Mouse (Mus musculus) midbrain, embryonic 12.5 days (tissue): ENCODE results near the gene Dbx1. TPM values are rescaled to one million over a fixed set of nuclear protein-coding genes. Genes with fewer than 3 reads are reported as not detected.

Experiments
- ATAC-seq: fragments of 200-750 bp; cut with Nextera tagmentation; 2 replicates; pipeline ENCODE4 v1.8.0; 2017; ENCODE audit warnings: low read depth, moderate TSS enrichment, moderate library complexity; ENCODE audit not compliant: low FRiP score
- H3K27ac ChIP-seq: fragments of 300-500 bp; sonication (generic); replicated peaks from 2 replicates; pipeline ENCODE4 v1.5.1; 2016; ENCODE audit warnings: mild to moderate bottlenecking
- H3K27me3 ChIP-seq: fragments of 300-500 bp; sonication (generic); 2 replicates; pipeline ENCODE4 v1.6.1; 2016; ENCODE audit warnings: mild to moderate bottlenecking
- H3K36me3 ChIP-seq: fragments of 300-500 bp; sonication (generic); 2 replicates; pipeline ENCODE4 v1.6.1; 2016
- H3K4me1 ChIP-seq: fragments of 300-500 bp; sonication (generic); 2 replicates; pipeline ENCODE4 v1.6.1; 2016
- H3K4me2 ChIP-seq: fragments of 300-500 bp; sonication (generic); replicated peaks from 2 replicates; pipeline ENCODE4 v1.6.1; 2016; ENCODE audit warnings: mild to moderate bottlenecking, moderate library complexity
- H3K4me3 ChIP-seq: fragments of 300-500 bp; sonication (generic); 2 replicates; pipeline ENCODE4 v1.5.1; 2016; ENCODE audit warnings: mild to moderate bottlenecking
- H3K9ac ChIP-seq: fragments of 300-500 bp; sonication (generic); replicated peaks from 2 replicates; pipeline ENCODE4 v1.6.1; 2016; ENCODE audit warnings: mild to moderate bottlenecking, moderate library complexity
- H3K9me3 ChIP-seq: fragments of 300-500 bp; sonication (generic); 2 replicates; pipeline ENCODE4 v1.6.1; 2016; ENCODE audit warnings: mild to moderate bottlenecking
- WGBS: fragments of 180-500 bp; shearing (Covaris S2); methylation state at CpG from one replicate; pipeline ENCODE4 v1.1.7; 2016; 5-methylcytosine and 5-hydroxymethylcytosine counted together
- polyA plus RNA-seq: library from polyadenylated mRNA; unstranded; fragments of >200 nt; fragmentation: Nextera tagmentation; extraction: Ambion mirVana; gene quantifications from 2 replicates; pipeline ENCODE4 v1.2.1, GENCODE M21; 2016

Dbx1 gene
- polyA plus RNA-seq, 1 experiment from 2014 or later = 184 TPM

DNA sequence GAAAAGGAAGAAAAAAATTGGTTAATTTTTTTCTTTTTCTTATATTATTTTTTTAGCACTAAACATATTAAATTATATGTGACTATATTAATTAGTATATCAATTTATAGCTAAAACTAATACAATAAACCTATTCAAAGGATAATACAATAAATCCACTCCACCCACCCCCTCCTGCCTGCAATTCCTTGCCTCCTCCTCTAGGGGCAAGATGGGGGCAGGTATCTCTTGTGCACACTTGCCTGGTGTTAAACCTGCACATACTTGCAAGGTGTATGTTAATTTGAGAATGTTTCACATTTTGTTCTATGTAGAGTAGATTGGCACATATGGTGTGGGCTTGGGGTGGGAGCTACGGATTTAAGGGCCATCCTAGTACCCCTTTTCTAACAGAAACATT is 16.5 kb downstream of the Dbx1 start:
- Histone ChIP-seq H3K27me3 (peaks cover 88% of the 10 kb centered on the region), H3K4me2 (no peak overlapping the region), H3K9ac (no peak overlapping the region), H3K27ac (no peak overlapping the region), H3K4me1 (no peaks in the 10 kb centered on the region), H3K36me3 (no peaks in the 10 kb centered on the region), H3K4me3 (no peak overlapping the region), H3K9me3 (no peaks in the 10 kb centered on the region)
- no peak for ATAC-seq
- 95% methylated on average over 1 of the region's 1 CpGs for WGBS

DNA sequence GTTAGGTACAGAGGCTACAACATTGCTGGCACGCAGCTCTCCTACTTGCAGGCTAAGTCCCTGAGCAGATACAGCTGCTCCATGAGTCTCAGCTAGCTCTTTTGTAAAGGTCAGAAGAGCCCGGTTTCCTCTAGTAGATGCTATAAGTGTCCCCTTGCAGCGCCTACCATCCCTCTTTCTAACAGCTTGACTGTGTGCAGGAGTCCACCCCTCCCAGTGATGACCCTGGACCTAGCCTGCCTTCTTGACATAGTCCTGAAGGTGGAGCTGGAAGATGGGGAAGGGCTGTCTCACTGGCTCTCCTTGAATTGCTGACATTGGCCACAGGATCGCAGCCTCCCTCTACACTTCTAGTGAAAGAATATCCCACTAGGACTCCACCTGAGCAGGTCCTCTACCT is 19.6 kb downstream of the Dbx1 start:
- no peak overlapping the region for H3K4me3 ChIP-seq
- H3K9me3 ChIP-seq = no peaks in the 10 kb centered on the region
- H3K27ac ChIP-seq = no peak overlapping the region
- 0 out of 2 replicates have a peak, but pooled peaks have one; percentile 44 for ATAC-seq
- peaks cover 81% of the 10 kb centered on the region for H3K27me3 ChIP-seq
- no peaks in the 10 kb centered on the region for H3K4me1 ChIP-seq
- WGBS = 79% methylated on average over 4 of the region's 4 CpGs
- no peaks in the 10 kb centered on the region for H3K36me3 ChIP-seq
- no peak overlapping the region for H3K4me2 ChIP-seq
- no peak overlapping the region for H3K9ac ChIP-seq

DNA sequence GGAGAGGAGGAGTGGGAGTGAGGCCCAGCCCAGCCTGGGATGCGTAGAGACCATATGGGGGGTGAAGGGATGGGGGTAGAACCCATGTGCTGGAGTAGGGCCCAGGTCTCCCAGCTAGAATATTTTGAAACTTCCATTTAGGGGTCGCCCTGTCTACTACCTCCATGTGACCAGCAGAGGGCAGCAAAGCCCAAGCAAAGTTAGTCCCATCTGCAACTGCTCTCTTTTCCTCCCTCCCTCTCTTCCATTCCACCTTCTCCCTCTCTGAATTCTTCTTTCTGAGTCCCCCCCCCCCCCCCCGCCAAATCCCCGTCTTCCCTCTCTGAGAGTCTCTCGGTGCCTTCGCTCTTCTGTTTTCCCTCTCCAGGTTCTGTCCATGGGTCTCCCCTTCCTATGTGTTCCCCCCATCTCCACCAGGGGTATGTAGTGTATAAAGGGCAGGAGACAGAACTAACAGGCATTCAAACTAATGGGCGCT is 20.4 kb downstream of the Dbx1 start:
- Histone ChIP-seq H3K9me3 (no peaks in the 10 kb centered on the region), H3K9ac (no peak overlapping the region), H3K27me3 (peaks cover 75% of the 10 kb centered on the region), H3K36me3 (no peaks in the 10 kb centered on the region), H3K4me1 (no peaks in the 10 kb centered on the region), H3K27ac (no peak overlapping the region), H3K4me2 (peak overlapping the region; percentile 38), H3K4me3 (no peak overlapping the region)
- WGBS = 7% methylated on average over 6 of the region's 7 CpGs
- ATAC-seq = peak; percentile 79

DNA sequence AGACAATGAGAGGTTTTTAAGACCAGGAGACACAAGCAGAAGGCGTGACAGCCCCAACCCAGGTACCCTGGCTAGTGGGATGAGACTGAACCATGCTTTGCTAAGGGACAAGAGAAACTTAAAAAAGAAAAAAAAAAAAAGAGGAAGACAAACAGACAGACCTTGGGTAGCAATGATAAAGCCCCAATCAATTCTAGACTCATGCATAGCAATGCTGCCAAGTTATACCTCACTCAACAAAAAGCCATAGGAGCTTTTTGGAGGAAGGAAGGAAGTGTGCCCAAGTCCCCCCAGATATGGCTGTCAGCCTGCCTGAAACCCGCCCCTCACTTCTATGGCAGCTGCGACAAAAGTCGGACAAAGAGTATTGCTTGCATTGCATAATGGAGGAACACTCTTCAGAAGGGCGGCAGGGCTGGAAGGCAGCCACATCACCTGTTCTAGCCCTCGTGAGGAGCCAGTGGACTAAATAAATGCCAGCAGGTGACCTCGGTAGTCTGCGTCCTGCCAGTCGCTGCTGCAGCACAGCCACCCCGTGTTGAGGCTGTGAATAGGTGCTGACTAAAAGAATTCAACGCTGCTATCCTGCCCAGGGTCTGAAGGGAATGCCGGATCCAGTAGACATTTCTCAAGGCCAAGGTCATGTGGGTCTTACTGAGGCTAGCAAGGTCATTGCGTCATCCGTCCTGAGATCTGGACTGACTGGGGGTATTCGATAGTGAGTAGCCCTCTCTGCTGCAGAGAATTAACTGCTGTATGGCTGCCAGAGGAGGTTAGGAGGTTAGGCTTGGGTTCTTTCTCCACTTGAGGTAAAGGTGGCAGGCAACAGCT is 31.5 kb downstream of the Dbx1 start:
- no peak for ATAC-seq
- H3K27me3 ChIP-seq = no peaks in the 10 kb centered on the region; the same call in 1 of the 2 replicates
- WGBS = 93% methylated on average over 15 of the region's 15 CpGs
- H3K4me2 ChIP-seq = no peak overlapping the region
- H3K27ac ChIP-seq = no peak overlapping the region
- no peak overlapping the region for H3K9ac ChIP-seq
- no peaks in the 10 kb centered on the region for H3K4me1 ChIP-seq
- no peaks in the 10 kb centered on the region for H3K9me3 ChIP-seq
- H3K4me3 ChIP-seq = no peak overlapping the region
- peaks cover 22% of the 10 kb centered on the region for H3K36me3 ChIP-seq

DNA sequence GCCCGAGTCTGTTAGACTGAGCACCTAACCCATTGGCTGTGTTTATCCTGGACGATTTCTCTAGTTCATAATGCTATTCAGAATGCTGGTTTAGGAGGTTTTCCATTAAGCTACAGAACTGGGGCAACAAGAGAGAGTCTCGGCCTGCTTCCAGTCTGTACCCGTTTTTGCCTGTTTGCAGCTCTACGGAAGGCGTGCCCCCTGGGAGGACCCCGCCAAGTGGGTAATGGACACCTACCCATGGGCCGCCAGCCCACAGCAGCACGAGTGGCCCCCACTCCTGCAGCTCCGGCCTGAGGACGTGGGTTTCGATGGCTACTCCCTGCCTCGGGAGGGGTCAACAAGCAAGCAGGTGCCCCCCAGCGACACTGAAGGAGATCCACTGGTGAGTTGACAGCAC is 32.4 kb downstream of the Dbx1 start:
- H3K9ac ChIP-seq = no peak overlapping the region
- WGBS = 93% methylated on average over 14 of the region's 14 CpGs
- no peaks in the 10 kb centered on the region; the same call in 1 of the 2 replicates for H3K27me3 ChIP-seq
- H3K9me3 ChIP-seq = no peaks in the 10 kb centered on the region
- no peak overlapping the region for H3K27ac ChIP-seq
- no peak overlapping the region for H3K4me3 ChIP-seq
- ATAC-seq = no peak
- no peak overlapping the region for H3K4me2 ChIP-seq
- peaks cover 31% of the 10 kb centered on the region for H3K36me3 ChIP-seq
- H3K4me1 ChIP-seq = no peaks in the 10 kb centered on the region

DNA sequence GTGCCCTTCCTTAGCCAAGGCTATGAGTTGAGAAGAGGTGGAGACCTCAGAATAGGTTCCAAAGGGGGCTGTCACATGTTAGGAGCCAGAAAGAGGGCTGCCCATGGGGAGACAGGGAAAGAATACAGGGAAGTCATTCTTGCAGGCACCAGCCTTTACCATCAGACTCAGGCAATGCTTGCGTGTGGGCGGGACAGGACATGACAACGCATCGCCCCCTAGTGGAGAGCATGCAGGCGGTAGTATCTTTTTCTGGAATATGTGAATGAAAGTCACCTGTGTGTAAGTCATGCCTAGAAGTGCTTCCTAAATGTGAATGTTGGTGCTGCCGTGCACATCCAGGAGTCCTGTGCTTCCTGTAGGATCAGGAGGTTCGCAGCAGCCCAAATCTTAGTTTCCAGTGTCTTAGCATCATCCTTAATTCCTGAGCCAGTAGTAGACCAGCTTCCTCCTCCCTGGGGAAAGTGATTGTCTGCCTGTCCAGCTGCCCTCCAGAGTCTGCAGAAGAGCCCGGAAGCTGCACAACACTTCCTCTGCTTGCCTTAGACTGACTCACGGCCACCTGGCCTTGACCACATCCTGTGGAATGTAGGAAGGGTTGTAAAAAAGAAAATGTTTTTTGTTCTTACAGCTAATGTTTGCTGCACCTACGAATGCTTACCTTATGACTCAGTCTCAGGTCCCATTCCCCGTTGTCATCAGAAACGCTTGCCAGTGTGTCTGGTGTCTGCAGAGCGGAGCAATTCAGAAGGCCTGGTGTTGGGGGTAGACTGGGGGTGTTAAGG is 35.3 kb downstream of the Dbx1 start:
- H3K9me3 ChIP-seq = no peaks in the 10 kb centered on the region
- H3K36me3 ChIP-seq = peaks cover 45% of the 10 kb centered on the region
- no peaks in the 10 kb centered on the region for H3K4me1 ChIP-seq
- H3K4me3 ChIP-seq = no peak overlapping the region
- H3K27me3 ChIP-seq = no peaks in the 10 kb centered on the region; the same call in 1 of the 2 replicates
- WGBS = 61% methylated on average over 13 of the region's 13 CpGs
- no peak for ATAC-seq
- H3K4me2 ChIP-seq = no peak overlapping the region
- no peak overlapping the region for H3K9ac ChIP-seq
- H3K27ac ChIP-seq = no peak overlapping the region

DNA sequence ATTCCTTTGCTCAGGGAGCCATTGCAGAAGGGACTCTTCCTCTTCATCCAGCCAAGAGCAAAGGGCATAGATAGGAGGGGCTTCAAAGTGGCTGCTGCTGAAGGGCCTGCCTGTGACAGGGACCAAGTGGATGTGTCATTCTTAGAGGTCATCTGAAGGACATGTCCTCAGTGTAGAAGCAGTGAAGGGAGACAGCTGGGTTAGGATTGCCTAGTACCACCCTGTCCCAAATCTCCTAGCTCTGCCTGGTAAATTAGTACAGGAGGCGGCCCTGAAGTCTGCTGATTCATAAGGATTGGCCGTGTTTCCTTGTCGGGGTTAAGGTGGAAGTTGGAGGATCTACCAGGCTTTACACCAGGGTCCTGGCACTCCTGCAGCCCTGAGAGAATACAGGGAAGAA is 36.7 kb downstream of the Dbx1 start:
- 87% methylated on average over 3 of the region's 3 CpGs for WGBS
- Histone ChIP-seq H3K9me3 (no peaks in the 10 kb centered on the region), H3K36me3 (peaks cover 46% of the 10 kb centered on the region), H3K4me1 (no peaks in the 10 kb centered on the region), H3K4me2 (no peak overlapping the region), H3K9ac (no peak overlapping the region), H3K27me3 (no peaks in the 10 kb centered on the region), H3K27ac (no peak overlapping the region), H3K4me3 (no peak overlapping the region)
- ATAC-seq = no peak

DNA sequence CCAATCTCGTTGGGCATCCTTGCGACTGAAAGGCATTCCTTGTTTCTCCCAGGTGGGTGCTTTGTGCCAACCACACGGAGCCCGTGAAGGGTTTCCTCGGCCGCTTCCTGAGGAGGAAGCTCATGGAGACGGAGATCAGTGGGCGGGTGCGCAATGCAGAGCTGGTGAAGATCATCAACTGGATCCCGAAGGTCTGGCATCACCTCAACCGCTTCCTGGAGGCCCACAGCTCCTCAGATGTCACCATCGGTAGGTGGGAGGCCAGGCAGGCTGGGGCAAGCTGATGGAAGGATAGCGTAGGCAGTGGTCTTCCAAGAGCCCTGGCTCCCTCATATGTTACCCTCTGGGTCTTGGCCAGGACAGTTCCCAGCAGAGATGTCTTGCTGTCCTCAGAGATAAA is 38.4 kb downstream of the Dbx1 start:
- Histone ChIP-seq H3K4me3 (no peak overlapping the region), H3K4me2 (no peak overlapping the region), H3K9ac (no peak overlapping the region), H3K36me3 (peaks cover 54% of the 10 kb centered on the region), H3K27ac (no peak overlapping the region), H3K9me3 (no peaks in the 10 kb centered on the region), H3K27me3 (no peaks in the 10 kb centered on the region), H3K4me1 (no peaks in the 10 kb centered on the region)
- 95% methylated on average over 13 of the region's 13 CpGs for WGBS
- no peak for ATAC-seq

DNA sequence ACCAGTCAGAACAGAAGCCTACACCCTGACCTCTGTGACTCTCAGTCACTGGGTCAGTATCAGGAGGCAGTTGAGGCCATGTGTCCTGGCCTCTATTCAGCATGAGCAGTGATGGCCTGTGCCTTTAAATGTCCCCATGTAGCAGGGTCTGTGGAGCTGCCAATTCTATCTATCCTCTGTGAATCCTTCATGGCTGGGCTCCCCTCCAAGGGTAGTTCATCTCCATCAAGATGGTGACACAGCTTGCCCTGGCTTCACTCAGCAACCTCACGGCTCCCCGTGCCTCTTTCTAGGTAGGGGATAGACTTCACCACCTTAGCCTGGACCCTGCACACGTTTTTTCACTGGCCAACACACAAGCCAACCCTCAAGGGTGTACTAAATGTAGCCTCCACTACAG is 38.9 kb downstream of the Dbx1 start:
- Histone ChIP-seq H3K36me3 (peaks cover 54% of the 10 kb centered on the region), H3K27me3 (no peaks in the 10 kb centered on the region), H3K9me3 (no peaks in the 10 kb centered on the region), H3K4me2 (no peak overlapping the region), H3K4me1 (no peaks in the 10 kb centered on the region), H3K9ac (no peak overlapping the region), H3K4me3 (no peak overlapping the region), H3K27ac (no peak overlapping the region)
- WGBS = 94% methylated on average over 3 of the region's 3 CpGs
- no peak for ATAC-seq

DNA sequence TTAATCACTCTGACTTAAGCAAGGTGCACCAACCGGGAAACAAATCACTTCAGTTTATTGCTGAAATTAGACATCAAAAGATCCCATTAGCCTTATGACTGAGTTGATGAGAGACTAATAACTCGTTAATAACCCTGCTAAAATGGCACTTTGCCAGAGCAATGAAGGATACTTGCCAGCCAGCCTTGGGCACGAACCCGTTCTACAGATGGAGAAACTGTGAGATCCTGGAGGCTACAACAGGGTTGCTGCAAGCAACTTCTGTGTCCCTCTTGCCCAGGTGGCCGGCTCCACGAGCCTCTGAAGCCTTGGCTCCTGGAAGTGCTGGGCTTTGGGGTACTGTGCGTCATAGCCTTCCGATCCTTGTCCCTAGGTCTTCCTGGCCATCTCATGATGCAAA is 47.0 kb downstream of the Dbx1 start:
- H3K27me3 ChIP-seq = no peaks in the 10 kb centered on the region
- no peak overlapping the region for H3K4me3 ChIP-seq
- no peak overlapping the region for H3K4me2 ChIP-seq
- no peaks in the 10 kb centered on the region for H3K9me3 ChIP-seq
- WGBS = 97% methylated on average over 8 of the region's 8 CpGs
- no peak for ATAC-seq
- peaks cover 69% of the 10 kb centered on the region for H3K36me3 ChIP-seq
- no peak overlapping the region for H3K9ac ChIP-seq
- no peaks in the 10 kb centered on the region for H3K4me1 ChIP-seq
- no peak overlapping the region for H3K27ac ChIP-seq

DNA sequence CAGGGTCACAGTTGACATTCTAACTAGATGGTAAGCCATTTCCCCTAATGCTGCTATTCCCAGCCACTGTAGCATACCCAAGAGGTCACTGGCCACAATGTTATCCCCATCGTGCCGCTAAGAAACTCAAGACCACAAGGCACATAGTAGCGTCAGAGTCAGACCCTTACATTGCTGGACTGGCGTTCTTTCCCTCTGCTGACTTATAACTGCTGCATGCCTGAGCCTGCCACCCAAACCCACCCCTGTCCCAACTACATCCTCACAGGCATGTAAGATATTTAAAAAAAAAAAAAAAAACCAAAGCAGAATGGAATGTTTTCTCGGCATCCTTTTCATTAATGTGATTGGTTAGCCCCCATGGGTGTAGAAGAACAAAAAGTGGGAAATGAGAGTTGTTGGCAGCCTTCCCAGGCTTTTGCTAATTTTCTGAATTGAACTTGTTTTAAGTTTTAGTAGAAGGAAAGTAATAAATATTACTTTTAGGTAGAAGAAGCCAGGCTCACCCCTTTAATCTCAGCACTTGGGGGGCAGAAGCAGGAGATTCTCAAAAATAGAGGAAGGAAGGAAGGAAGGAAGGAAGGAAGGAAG is 50.0 kb downstream of the Dbx1 start:
- 87% methylated on average over 5 of the region's 5 CpGs for WGBS
- no peak for ATAC-seq
- H3K27me3 ChIP-seq = no peaks in the 10 kb centered on the region
- H3K4me3 ChIP-seq = no peak overlapping the region
- H3K27ac ChIP-seq = no peak overlapping the region
- H3K36me3 ChIP-seq = peaks cover 65% of the 10 kb centered on the region
- H3K4me1 ChIP-seq = no peaks in the 10 kb centered on the region
- no peak overlapping the region for H3K4me2 ChIP-seq
- H3K9me3 ChIP-seq = no peaks in the 10 kb centered on the region
- H3K9ac ChIP-seq = no peak overlapping the region

DNA sequence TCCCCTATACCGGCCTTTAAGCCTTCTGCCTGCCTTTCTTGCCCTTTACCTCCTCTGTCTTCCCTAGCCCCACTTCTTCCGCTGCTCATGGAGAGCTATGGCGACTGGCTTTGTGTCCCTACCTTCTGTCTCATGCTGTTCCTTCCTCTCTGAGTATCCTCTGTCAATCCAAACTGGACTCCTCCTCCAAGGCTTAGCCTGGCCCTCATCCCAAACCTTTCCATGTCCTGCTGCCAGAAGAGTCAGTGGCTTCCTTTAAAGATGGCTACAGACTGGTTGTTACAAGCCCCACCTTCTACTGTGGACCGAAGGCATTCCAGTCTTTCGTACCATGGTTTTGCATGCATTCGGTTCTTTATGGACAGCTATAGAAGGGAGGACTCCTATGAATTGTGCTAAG is 53.5 kb downstream of the Dbx1 start:
- Histone ChIP-seq H3K9ac (no peak overlapping the region), H3K4me3 (no peak overlapping the region), H3K36me3 (peaks cover 51% of the 10 kb centered on the region), H3K4me1 (no peaks in the 10 kb centered on the region), H3K4me2 (no peak overlapping the region), H3K27me3 (no peaks in the 10 kb centered on the region), H3K9me3 (no peaks in the 10 kb centered on the region), H3K27ac (no peak overlapping the region)
- 88% methylated on average over 6 of the region's 6 CpGs for WGBS
- no peak for ATAC-seq
